Mouse (Mus musculus) urinary bladder, postnatal 14 days (tissue): Measurements from ENCODE around the gene Vav1.
A peak's percentile ranks its signal among the peaks of the same experiment; 100 is the strongest.
"Not testable (repeated sequence)": the region's sequence is repeated elsewhere in the genome, so short reads cannot be mapped to it uniquely, and the experiment has no call there.

Source experiments
- DNase-seq: peaks from one replicate; pipeline ENCODE4 v3.0.0; 2021; ENCODE audit warnings: low spot score

The Vav1 gene

DNA sequence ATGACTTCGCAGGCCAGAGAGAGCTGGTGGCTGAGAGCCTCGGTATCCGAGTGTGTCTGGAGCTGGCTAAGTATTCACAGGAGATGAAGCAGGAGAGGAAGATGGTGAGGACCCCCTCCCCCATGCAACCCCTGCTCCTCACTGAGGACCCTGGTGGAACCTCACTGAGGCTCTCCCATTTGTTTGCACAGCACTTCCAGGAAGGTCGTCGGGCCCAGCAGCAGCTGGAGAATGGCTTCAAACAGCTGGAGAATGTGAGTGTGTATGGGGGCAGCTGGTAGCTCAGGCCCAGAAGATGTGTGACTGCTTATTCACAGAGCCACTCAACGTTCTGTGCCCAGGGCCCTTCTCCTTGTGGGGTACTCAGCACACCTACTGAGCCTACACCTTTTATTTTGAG, 25.6 kb upstream of the Vav1 start:
- no peak for DNase-seq

GRCm38 (mm10) chr17:57255354-57255753, 23.5 kb upstream of the Vav1 start:
- peak; percentile 54 for DNase-seq

GRCm38 (mm10) chr17:57256921-57257485, 21.9 kb upstream of the Vav1 start:
- DNase-seq = no peak

DNA sequence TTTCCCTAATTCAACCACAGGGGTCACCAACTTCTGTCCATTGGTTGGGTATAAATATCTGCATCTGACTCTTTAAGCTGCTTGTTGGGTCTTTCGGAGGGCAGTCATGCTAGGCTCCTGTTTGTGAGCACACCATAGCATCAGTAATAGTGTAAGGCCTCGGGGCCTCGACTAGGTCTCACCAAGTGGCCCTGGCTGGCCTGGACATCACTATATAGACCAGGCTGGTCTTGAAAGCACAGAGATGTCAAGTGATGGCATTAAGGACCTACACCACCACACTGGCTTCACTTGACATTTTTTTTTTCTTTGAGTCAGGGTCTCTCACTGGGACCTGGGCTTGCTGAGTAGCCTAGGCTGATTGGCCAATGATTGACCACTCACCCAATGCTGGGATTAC, 20.7 kb upstream of the Vav1 start:
- DNase-seq = no peak

- no peak for DNase-seq
These were observed 19.2 kb upstream of the Vav1 start for GRCm38 (mm10) chr17:57259742-57260141.

- DNase-seq = no peak
These were observed 18.5 kb upstream of the Vav1 start for GRCm38 (mm10) chr17:57260351-57260750.

DNA sequence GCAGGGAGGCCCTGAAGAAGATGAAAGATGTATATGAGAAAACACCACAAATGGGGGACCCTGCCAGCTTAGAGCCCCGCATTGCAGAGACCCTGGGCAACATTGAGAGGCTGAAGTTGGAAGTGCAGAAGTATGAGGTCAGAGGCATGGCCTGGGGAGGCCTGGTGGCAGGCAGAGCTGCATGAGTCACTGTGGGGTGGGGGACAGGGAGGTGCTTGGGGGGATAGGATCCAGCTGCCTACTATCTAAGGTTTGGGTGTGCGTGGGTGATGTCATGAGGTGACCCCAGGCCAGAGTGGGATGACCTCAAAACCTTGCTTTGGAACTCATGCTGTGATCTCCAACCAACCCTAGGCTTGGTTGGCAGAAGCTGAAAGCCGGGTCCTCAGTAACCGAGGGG, 17.6 kb upstream of the Vav1 start:
- DNase-seq = no peak

DNA sequence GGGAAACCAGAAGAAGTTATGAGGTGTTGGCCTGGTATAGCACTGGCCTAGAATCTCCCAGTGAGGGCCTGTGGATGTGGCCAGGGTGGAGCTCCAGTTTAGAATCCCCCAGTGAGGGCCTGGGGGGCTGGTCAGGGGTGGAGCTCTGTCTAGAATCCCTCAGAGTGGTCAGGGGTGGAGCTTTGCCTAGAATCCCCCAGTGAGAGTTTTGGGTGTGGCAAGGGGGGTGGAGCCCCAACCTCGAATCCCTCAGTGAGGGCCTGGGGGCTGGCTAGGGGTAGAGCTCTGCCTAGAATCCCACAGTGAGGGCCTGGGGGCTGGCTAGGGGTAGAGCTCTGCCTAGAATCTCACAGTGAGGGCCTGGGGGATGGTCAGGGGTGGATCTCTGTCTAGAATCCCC, 17.1 kb upstream of the Vav1 start:
- DNase-seq = no peak

DNA sequence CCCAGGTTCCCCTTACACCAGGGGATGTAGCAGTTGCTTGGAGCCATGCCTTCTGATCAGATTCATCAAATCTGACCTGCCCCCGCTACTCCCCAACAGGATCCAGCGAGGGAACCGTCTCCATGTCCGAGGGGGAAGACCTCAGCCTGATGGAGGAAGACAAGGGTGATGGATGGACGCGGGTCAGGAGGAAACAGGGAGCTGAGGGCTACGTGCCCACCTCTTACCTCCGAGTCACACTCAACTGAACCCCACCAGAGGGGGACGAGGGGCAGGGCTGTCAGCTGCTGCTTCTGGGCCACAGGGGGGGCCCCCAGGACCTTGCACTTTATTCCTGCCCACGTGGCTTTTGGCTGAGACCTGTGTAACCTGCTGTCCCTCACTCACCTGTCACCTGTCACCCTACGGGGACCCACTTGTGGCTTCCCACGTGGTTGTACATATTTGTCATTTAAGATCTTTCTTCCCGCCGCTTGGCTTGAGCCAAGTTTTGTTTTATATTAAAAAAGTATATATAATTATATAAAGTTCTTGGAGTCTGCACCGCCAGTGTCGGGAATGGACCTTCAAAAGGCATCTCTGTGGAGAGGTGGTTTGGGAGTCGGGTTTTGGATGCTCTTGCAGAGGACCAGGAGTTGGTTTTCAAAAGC, 15.9 kb upstream of the Vav1 start:
- DNase-seq = no peak

- DNase-seq = no peak
These were observed 14.7 kb upstream of the Vav1 start for GRCm38 (mm10) chr17:57264164-57264563.

DNA sequence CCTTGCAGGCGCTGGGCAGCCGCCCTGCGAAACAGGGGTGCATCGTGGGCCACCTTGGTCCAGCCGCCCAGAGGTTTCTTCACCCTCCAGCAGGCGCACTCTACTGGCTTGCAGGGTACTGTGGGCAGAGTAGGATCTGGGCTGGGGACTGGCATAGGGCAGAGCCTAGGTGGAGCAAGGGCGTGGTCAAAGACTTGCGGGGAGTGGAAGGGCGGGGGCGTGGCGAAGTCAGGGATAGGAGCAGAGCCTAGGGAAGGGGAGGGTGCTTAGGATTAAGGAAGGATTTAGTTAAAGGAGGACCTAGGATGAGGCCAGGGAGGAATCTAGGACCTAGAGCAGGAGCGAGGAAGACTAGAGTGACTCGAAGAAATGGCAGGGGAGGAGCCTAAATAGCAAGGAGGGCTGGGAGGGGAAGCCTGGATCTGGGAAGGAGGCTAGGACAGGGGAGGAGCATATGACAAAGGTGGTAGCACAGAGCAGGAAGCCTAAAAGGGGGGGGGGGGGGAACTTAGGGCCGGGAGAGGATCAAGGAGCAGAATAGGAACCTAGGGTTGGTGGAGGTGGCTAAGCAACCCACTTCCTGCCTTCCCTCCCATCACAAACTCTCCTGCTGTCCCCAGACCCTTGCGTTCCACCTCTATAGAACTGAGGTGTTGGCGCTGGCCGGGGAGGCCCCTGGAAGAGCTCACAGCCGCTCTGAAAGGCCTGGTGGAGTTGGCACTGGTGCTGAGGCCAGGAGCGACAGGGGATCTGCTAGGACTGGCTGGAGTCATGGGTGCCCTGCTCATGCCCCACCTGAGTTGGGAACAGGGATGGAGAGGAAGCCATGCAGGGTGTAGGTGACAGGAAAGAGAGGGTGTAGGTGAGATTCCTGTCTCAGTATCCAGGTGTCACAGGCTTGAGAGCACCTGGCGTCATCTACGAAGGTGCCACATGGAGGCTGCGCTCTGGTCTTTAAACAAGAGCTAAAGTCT, 13.6 kb upstream of the Vav1 start:
- peak; percentile 91 for DNase-seq

- DNase-seq = peak; percentile 50
These were observed 11.3 kb upstream of the Vav1 start for GRCm38 (mm10) chr17:57267556-57268126.

DNA sequence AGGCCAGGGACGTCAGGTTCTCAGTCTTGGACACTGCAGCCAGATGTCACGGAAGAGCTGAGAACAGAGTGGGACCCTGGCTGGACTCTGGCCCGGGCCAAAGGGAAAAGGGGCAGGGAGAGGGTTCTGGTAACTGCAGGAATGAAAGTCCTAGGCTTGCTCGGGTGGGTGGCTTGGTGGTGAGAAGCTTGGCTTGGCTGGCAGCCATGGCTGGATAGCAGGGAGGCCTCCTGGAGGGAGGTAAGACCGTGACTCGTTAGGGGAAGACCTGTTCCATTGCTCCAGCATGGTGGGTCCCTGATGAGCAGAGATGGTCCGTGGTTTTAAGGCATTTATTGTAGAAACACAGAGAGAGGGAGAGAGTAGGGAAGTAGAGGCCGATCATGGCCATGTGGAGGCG, 7.6 kb upstream of the Vav1 start:
- DNase-seq = no peak

DNA sequence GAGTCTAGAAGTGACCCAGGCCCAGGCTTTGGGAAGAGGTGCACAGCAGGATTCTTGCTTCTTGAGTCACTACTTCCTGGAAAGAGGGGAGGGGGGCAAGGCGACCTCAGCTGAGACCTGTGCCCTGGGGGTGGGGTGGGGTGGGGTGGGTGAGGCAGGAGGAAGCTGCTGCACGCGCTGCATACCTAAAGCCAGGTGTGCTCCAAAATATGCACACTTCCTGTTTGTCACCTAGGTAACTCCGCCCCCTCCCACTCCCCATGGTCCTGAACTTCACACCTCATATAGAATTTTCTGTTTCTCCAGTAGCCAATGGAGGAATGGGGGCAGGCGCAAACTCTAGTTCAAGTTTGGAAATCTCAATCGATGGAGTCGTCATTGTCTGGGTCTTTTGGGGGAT, 5.1 kb upstream of the Vav1 start:
- DNase-seq = no peak

DNA sequence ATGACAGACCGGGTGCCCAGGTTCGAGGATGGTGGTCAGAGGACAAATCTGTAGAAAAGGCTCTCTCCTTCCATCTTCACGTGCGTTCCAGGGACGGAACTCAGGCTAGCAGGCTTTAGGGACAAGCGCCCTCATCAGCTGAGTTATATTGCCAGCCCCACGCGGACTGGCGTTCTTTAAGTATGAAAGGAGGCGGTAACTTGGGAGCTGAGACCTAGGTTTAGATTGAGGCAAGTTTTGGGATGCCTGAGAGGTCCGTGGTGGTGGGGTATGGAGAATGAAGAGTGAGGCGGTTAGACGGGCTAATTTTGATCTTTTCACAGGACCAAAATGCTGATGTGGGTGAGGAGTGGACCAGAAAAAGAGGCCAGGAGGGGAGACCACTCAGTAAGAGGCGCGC, 4.2 kb upstream of the Vav1 start:
- DNase-seq = no peak

DNA sequence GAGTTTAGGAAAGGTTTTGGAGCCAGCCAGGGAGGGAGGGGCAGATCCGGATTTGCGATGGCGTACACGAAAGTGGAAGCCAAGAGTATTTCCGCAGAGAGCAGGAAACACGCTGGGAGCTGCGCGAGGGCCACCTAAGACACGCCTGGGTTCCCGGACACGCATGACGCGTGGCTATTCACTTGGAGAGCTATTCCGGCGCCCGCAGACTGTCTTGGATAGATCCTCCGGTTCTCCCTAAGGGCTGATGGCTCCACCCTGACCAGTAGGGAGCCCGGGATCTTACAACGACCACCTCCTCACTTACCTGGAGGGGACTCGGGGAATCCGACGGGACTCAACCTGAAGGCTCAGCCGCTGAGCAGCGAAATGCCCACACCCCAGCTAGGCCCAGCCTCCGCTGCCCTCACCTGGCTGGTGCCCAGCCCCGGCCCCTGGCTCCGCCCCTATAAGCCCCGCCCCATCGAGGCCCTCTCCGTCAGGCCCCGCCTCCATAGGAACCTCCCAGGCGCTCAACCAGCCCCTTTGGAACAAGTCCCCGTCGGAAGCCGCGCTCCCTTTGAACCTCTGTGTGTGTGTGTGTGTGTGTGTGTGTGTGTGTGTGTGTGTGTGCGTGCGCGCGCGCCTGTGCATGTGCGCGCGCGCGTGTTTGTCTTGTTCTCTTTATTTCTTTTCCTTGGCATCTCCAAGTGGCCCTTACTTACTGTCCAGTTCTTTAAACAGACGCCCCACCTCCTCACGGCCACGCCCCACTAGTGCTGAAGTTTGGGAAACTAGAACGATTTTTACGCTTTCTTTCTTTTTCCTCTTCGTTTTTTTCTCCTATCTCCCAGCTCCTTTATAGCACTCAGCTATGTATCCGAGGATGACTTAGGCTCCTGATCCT, 3.5 kb upstream of the Vav1 start:
- DNase-seq = peak; percentile 96

GRCm38 (mm10) chr17:57275997-57276351, 2.9 kb upstream of the Vav1 start:
- DNase-seq = no peak

- DNase-seq = peak; percentile 73
These were observed 2.2 kb upstream of the Vav1 start for GRCm38 (mm10) chr17:57276634-57277121.

DNA sequence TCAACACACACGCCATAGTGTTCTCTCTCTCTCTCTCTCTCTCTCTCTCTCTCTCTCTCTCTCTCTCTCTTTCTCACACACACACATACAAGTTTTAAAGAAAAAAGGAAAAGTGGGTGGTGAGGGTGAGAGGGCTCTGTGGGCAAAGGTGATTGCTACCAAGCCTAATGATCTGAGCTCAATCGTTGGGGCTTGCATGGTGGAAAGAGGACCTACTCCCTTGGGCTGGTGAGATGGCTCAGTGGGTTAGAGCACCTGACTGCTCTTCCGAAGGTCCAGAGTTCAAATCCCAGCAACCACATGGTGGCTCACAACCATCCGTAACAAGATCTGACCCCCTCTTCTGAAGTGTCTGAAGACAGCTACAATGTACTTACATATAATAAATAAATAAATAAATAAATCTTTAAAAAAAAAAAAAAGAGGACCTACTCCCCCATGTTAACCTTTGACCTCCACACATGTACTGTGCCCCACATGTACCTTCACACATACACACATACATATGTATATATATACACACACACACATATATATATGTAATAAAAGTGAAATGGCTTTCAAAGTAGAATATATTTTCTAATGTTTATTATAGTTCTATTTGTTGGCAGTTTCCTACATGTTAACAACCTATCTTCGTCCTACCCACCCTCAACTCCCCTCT, 1.2 kb upstream of the Vav1 start:
- not testable (repeated sequence) for DNase-seq

DNA sequence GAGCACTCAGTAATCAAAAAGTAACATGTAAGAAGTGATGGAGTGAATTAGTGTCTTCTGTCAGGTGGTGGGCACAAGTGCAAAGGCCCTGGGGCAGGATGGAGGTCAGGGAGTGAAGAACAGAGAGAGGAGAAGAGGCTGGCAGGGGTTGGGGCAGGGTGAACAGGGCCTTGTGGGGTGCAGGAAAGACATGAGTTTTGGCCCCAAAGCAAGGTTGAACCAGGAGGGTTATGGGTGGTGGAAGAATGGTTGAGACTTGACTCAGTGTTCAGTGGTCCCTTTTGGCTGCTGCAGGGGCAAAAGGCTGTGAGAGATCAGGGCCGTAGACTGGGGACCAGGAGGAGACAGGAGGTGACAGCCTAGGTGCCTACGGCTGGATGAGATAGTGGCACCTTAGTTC, 363 bp upstream of the Vav1 start:
- DNase-seq = no peak

DNA sequence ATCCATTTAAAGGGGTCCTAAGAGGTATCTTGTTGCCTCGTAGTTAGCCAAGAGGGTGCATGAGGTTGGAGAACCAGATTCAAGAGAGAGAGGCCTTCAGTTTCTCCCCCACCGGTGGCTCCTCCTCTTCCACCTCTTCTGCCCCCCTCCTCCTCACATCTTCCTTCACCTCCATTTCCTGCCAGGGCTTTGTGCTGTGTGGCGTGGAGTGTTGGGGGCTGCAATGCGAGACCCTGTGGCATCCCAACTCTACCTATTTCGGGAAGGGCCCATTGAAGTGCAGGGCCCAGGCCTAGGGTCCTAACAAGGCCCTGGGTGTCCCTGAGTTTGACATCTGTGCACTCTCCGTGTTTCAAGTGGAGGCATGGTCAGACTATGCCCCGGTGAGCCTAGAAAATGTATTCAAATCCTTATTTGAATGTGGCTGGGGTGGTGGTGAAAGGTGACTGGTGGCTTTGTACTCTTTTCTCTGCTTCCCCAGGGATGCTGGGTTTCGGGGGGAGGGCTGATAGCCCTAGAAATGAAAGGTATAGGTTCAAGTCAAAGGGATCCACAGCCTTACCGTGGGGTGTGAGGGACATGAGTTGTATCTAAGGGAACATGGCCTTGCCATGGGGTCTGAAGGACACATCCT, 808 bp downstream of the Vav1 start:
- no peak for DNase-seq
